Mouse (Mus musculus) bone marrow macrophage, adult 2 months (primary cell): Measurements from ENCODE around the gene Pxmp4.

Experiments
- CTCF ChIP-seq: IDR thresholded peaks from 2 replicates; pipeline ENCODE4 v1.5.1; 2012; ENCODE audit warnings: low read depth, mild to moderate bottlenecking, low read length, moderate library complexity
- POLR2A ChIP-seq: IDR thresholded peaks from 2 replicates; pipeline ENCODE4 v1.6.1; 2012; ENCODE audit warnings: mild to moderate bottlenecking, low read depth, low read length, borderline replicate concordance

DNA sequence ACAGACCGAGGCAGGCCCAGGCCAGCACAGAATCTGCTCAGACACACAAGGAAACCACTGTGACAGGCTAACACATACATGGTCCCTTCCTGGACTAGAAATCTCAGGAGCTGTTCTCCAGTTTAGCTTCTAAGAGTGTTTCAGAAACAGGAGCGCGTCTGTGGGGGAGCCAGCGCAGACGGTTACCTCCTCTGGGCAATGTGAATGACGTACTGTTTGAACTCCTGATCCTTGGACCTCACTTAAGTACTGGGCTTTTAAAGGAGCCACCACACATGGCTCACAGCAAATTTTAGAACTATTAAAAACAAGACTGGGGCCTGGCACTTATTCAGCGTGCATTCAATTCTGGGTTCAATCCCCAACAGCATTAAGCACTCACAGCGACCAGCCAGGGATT, 36.9 kb downstream of the Pxmp4 start:
- TF ChIP-seq CTCF (no peak), POLR2A (no peak)
